Mouse (Mus musculus): Measurements from ENCODE around the gene Efcab2.

GRCm38 (mm10) chr1:178419608-178420007 lies 13.7 kb downstream of the Efcab2 start:
- TF ChIP-seq POLR2A (IDR thresholded peaks at IDR 0.05; ENCODE audit: extremely low read depth, insufficient read depth, low read length): no peak
- no peak for TF ChIP-seq CTCF (IDR thresholded peaks at IDR 0.05; ENCODE audit: low read depth, low read length)
